Mouse (Mus musculus): Measurements from ENCODE around the gene Gm3415. TPM values are rescaled to one million over a fixed set of nuclear protein-coding genes. Genes with fewer than 3 reads are reported as not detected.

Gene Gm3415
- not detected in 2 replicates for polyA plus RNA-seq (2015; fragmentation: Nextera tagmentation; extraction: Ambion mirVana)

GRCm38 (mm10) chr5:146555836-146556235, at the start of gene Gm3415:
Gene Gm3415, plus strand, starts transcription at chr5:146556136.

DNA sequence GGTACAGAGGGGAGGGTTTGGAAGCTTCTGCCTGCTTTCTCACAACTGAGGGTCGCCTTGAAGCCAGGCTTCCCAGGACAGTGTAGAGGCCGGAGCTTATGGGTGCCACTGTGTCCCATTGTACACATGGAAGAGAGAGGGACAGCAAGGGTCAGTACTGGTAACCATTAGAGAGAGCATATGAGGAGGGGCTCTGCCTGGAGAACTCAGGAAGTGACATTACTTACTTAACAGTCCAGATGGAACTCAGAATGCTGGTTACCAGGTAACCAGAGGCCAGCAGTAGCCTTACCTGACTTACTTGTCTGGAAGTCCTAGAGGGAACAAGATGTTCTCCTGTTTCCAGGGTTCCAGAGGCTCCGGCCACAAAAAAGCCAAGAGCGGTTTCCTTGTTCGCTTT, 42.1 kb upstream of the Gm3415 start, which contains the start of gene Gm3402:
TSS of gene Gm3402 (plus strand) at position 301 of the 400 bp plus-strand sequence.

DNA sequence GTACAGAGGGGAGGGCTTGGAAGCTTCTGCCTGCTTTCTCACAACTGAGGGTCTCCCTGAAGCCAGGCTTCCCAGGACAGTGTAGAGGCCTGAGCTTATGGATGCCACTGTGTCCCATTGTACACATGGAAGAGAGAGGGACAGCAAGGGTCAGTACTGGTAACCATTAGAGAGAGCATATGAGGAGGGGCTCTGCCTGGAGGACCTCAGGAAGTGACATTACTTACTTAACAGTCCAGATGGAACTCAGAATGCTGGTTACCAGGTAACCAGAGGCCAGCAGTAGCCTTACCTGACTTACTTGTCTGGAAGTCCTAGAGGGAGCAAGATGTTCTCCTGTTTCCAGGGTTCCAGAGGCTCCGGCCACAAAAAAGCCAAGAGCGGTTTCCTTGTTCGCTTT, 30.4 kb upstream of the Gm3415 start, which contains the start of gene Gm3404:
TSS of gene Gm3404 (plus strand) at position 301 of the 400 bp plus-strand sequence.

GRCm38 (mm10) chr5:146537347-146537746, 18.6 kb upstream of the Gm3415 start, which contains the start of gene Gm3409:
Gene Gm3409, plus strand, starts transcription at chr5:146537647.

DNA sequence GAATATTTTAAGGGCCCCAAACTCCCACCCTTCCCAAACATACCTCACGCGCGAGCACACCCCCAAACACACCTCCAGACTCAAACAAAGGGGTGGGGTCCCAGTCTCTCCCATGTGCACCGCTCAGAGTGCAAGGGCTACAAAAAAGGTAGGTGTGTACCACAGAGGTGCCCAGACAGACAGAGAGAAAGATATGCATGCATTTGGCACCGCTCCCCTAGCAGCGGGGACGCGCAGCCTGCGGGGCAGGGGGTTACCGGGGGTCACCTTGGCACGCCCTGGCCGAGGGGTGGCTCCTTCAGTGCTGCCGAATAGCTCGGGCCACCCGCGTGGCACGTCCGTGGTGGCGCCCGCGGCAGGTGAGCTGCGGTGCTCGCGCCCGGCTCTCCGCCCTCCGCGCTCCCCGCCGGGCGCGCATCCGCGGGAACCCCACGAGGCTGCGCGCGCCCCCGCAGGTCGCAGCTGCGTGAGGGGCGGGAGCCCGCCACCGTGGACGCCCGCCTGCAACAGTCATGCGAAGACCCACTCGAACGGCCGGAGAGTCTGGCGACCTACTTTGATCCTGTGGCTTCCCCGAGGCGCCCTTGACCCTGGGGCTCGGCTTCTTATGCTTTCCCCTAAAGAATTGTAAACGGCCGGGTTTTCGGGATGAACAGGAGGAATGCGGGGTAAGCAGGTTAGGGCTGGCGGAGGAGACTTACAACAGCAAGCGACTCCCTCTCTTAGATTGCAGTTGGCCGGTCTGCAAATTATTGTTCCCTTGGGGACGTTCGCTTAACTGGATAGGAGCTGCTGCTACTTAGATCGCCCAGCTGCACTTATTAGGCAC, 28.8 kb downstream of the Gm3415 start, which contains the start of gene Gpr12:
TSS of gene Gpr12 (minus strand) at position 762 of the 829 bp plus-strand sequence.

Other genes with a start within 250 kb of the Gm3415 start
- 0.23 and 0.32 TPM in 2 replicates for gene Wasf3, start 171.2 kb upstream of the Gm3415 start, polyA plus RNA-seq (2015; fragmentation: Nextera tagmentation; extraction: Ambion mirVana)
- not detected in 2 replicates for gene Gm6408, start 74.2 kb upstream of the Gm3415 start, polyA plus RNA-seq (2015; fragmentation: Nextera tagmentation; extraction: Ambion mirVana)
- gene Gm6370, start 64.8 kb upstream of the Gm3415 start, polyA plus RNA-seq (2015; fragmentation: Nextera tagmentation; extraction: Ambion mirVana) = not detected in 2 replicates
- gene 4930449I24Rik, start 53.7 kb upstream of the Gm3415 start, polyA plus RNA-seq (2015; fragmentation: Nextera tagmentation; extraction: Ambion mirVana) = not detected in 2 replicates
- gene Gm3402, start 42.0 kb upstream of the Gm3415 start, polyA plus RNA-seq (2015; fragmentation: Nextera tagmentation; extraction: Ambion mirVana) = not detected in 2 replicates
- gene Gm3404, start 30.3 kb upstream of the Gm3415 start, polyA plus RNA-seq (2015; fragmentation: Nextera tagmentation; extraction: Ambion mirVana) = not detected in 2 replicates
- not detected in 2 replicates for gene Gm3409, start 18.5 kb upstream of the Gm3415 start, polyA plus RNA-seq (2015; fragmentation: Nextera tagmentation; extraction: Ambion mirVana)
- gene Gpr12, start 29.1 kb downstream of the Gm3415 start, polyA plus RNA-seq (2015; fragmentation: Nextera tagmentation; extraction: Ambion mirVana) = 0.09 TPM in 1 of 2 replicates, not detected in the other
- gene Usp12, start 238.9 kb downstream of the Gm3415 start, polyA plus RNA-seq (2015; fragmentation: Nextera tagmentation; extraction: Ambion mirVana) = 7.5 and 7.8 TPM in 2 replicates